ENCODE assay signal across 14 mouse cellular contexts in the genomic region with DNA sequence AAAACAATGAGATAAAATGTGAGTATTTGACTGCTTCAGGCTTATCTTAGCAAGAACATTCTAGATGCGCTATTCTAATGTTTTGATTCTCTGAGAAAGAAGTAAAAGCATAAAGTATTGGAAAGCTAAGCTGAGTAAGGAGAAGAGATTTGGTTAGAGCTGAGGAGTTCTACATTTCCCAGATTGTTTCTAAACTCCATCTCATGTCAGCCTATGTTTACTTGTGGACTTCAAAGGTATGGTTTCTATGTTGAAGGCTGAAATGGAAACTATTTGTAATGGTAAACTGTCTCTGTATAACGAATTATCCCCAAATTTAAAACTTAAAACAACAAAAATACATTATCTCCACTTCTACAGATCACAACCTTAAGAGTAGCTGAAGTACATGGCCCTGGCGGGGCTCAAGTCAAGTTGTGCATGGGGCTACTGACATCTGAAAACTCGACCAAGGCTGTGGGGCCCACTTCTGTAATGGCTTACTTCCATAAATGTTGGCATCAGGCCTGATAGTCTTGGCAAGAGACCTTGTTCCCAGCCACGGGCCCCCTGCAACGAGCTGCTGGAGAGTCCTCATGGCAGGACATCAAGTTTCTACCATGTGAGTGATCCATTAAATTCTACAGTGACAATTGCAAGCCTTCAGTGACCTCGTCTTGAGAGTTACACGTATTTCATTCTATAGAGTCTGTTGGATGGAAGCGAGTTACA.
DNase-seq lines count a peak whose midpoint lies in the region; ATAC-seq lines count a peak whose summit lies in the region.
"Had no signal": no experiment of that assay in that cellular context is flagged by ENCODE, and none has a peak within 500 bp of the region (broad histone marks: within the 10 kb centered on the region; RNA-seq: fewer than 3 reads in every experiment).

No protein-coding gene starts in this region.

- H3K36me3 ChIP-seq in hindbrain, embryonic 14.5 days (replicated peaks; ENCODE audit: control insufficient read depth, insufficient read depth): no peaks in the 10 kb centered on the region
- H3K36me3 ChIP-seq in hindbrain, embryonic 13.5 days: no peaks in the 10 kb centered on the region
- H3K36me3 ChIP-seq in lung, embryonic 16.5 days (ENCODE audit: control insufficient read depth, insufficient read depth, low read length): no peaks in the 10 kb centered on the region
- H3K36me3 ChIP-seq: forebrain, embryonic 15.5 days; limb, embryonic 15.5 days had no signal

- no peak overlapping the region for H3K27ac ChIP-seq in hindbrain, embryonic 14.5 days
- H3K27ac ChIP-seq in hindbrain, embryonic 13.5 days: no peak overlapping the region
- H3K27ac ChIP-seq in lung, embryonic 16.5 days (ENCODE audit: low read length): peak overlapping the region; percentile 59
- H3K27ac ChIP-seq: forebrain, embryonic 15.5 days; layer of hippocampus, adult 2 months; limb, embryonic 15.5 days had no signal

- H3K27me3 ChIP-seq in hindbrain, embryonic 14.5 days (ENCODE audit: control insufficient read depth, insufficient read depth, low read length): no peaks in the 10 kb centered on the region
- H3K27me3 ChIP-seq in hindbrain, embryonic 13.5 days: no peaks in the 10 kb centered on the region
- H3K27me3 ChIP-seq in lung, embryonic 16.5 days (ENCODE audit: control insufficient read depth, insufficient read depth, low read depth, low read length): no peaks in the 10 kb centered on the region
- H3K27me3 ChIP-seq: CH12.LX; forebrain, embryonic 15.5 days; limb, embryonic 15.5 days had no signal

- no peak overlapping the region for H3K9ac ChIP-seq in hindbrain, embryonic 14.5 days
- H3K9ac ChIP-seq in hindbrain, embryonic 13.5 days: no peak overlapping the region
- H3K9ac ChIP-seq in lung, embryonic 16.5 days (ENCODE audit: low read length): no peak overlapping the region
- H3K9ac ChIP-seq: forebrain, embryonic 15.5 days; limb, embryonic 15.5 days had no signal

- ATAC-seq in hindbrain, embryonic 14.5 days (ENCODE audit: low FRiP score): no peak
- ATAC-seq in hindbrain, embryonic 13.5 days (ENCODE audit: low FRiP score): no peak
- peak; percentile 97 for ATAC-seq in lung, embryonic 16.5 days (ENCODE audit: low read depth)
- no peak for ATAC-seq in activated CD4-positive, CD25-positive, alpha-beta regulatory T cell, adult 4 months
- ATAC-seq: forebrain, embryonic 15.5 days; intestine, embryonic 16.5 days had no signal

- H3K9me3 ChIP-seq in hindbrain, embryonic 14.5 days (ENCODE audit: control insufficient read depth, low read length): no peaks in the 10 kb centered on the region
- H3K9me3 ChIP-seq in hindbrain, embryonic 13.5 days: no peaks in the 10 kb centered on the region
- no peaks in the 10 kb centered on the region for H3K9me3 ChIP-seq in lung, embryonic 16.5 days (ENCODE audit: control insufficient read depth, low read length)
- H3K9me3 ChIP-seq: forebrain, embryonic 15.5 days; limb, embryonic 15.5 days had no signal

- H3K4me3 ChIP-seq in hindbrain, embryonic 14.5 days (replicated peaks; ENCODE audit: low read length): no peak overlapping the region
- H3K4me3 ChIP-seq in hindbrain, embryonic 13.5 days: no peak overlapping the region
- no peak overlapping the region for H3K4me3 ChIP-seq in lung, embryonic 16.5 days (ENCODE audit: low read length)
- H3K4me3 ChIP-seq: forebrain, embryonic 15.5 days; layer of hippocampus, adult 2 months; limb, embryonic 15.5 days had no signal

- DNase-seq in hindbrain, embryonic 14.5 days (ENCODE audit: low spot score): peak; percentile 36
- DNase-seq in cerebellum, adult 11 months: peak; percentile 77
- peak; percentile 81 to 90 for DNase-seq in cerebellum, postnatal 10 days
- no peak for DNase-seq in thymus, postnatal 36 days
- DNase-seq: gastrocnemius, postnatal 36 days; thymus, adult 18-20 months had no signal

- H3K4me1 ChIP-seq in hindbrain, embryonic 14.5 days (replicated peaks; ENCODE audit: control insufficient read depth, insufficient read depth, low read length): 0 out of 2 replicates have a peak, but pooled peaks cover 4% of the 10 kb centered on the region
- peaks cover 6% of the 10 kb centered on the region for H3K4me1 ChIP-seq in hindbrain, embryonic 13.5 days (replicated peaks)
- peaks cover 2% of the 10 kb centered on the region; the same call in 1 of the 2 replicates for H3K4me1 ChIP-seq in lung, embryonic 16.5 days (replicated peaks; ENCODE audit: control insufficient read depth, insufficient read depth, low read length)

- no peak overlapping the region for H3K4me2 ChIP-seq in hindbrain, embryonic 14.5 days (replicated peaks)
- H3K4me2 ChIP-seq in hindbrain, embryonic 13.5 days: no peak overlapping the region
- no peak overlapping the region for H3K4me2 ChIP-seq in lung, embryonic 16.5 days (ENCODE audit: low read depth, low read length)
- H3K4me2 ChIP-seq: forebrain, embryonic 15.5 days; limb, embryonic 15.5 days had no signal

- 77% methylated on average over 9 of the region's 9 CpGs for WGBS in hindbrain, embryonic 14.5 days
- WGBS in hindbrain, embryonic 13.5 days: 82% methylated on average over 9 of the region's 9 CpGs
- WGBS in lung, embryonic 16.5 days: 36% methylated on average over 9 of the region's 9 CpGs

Comparison
In these comparisons a context has a peak if more than half of its experiments do, and no peak if none do; other contexts are left out.
1. DNase-seq: peak in hindbrain, embryonic 14.5 days (single experiment), cerebellum, adult 11 months (single experiment) and cerebellum, postnatal 10 days (2 of 2); none in thymus, postnatal 36 days (0 of 2).